Mouse (Mus musculus): Measurements from ENCODE around the gene Cyp2c23.

- no peak for TF ChIP-seq CTCF (conservative IDR thresholded peaks at IDR 0.05; ENCODE audit: low read length)
- TF ChIP-seq NANOG (IDR thresholded peaks at IDR 0.05; ENCODE audit: borderline replicate concordance, low read length) = no peak
- no peak for TF ChIP-seq POU5F1 (IDR thresholded peaks at IDR 0.05; ENCODE audit: borderline replicate concordance, low read length)
Measured at GRCm38 (mm10) chr19:44013862-44014261, 15.1 kb downstream of the Cyp2c23 start.

Data from E14TG2a.4 (cell line).